Comparison of ENCODE assay signal across 18 mouse cellular contexts in the genomic region with DNA sequence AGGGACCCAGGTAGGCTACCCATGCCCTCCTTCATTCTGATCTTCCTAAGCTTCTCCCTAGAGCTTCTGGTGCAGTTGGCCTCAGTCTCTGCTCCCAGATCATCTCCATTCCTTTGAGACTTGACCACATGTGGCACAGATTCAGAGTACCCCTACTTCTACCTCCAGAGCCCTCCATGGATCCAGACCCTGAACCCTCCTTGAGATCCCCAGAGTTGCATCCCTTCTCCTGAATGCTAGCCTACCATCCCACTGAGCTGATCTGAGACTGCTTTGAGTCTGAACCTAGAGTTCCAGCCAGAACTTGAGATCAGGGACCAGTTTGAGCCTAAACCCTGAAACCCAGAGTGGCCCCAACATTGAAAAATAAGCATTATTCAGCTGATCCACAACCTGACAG. TPM values are rescaled to one million over a fixed set of nuclear protein-coding genes. Genes with fewer than 3 reads are reported as not detected.
A peak's percentile ranks its signal among the peaks of the same experiment; 100 is the strongest.
DNase-seq lines count a peak whose midpoint lies in the region; ATAC-seq and TF ChIP-seq lines count a peak whose summit lies in the region.
"Had no signal": no experiment of that assay in that cellular context is flagged by ENCODE, and none has a peak within 500 bp of the region (broad histone marks: within the 10 kb centered on the region; RNA-seq: fewer than 3 reads in every experiment).

No protein-coding gene starts in this region.

- peak; percentile 51 for DNase-seq in heart, adult 11 months
- no peak for DNase-seq in heart, postnatal 36 days
- DNase-seq in midbrain, postnatal 0 days (ENCODE audit: low spot score) = no peak
- no peak for DNase-seq in lung, postnatal 10 days
- DNase-seq: adrenal gland, adult 2 months; adrenal gland, postnatal 10 days; adrenal gland, postnatal 25 days; cerebellum, adult 11 months; cerebellum, adult 18-20 months; cerebellum, adult 8-10 months; cerebellum, adult 9-11 months; cerebellum, postnatal 36 days had no signal

- no peak overlapping the region for H3K4me3 ChIP-seq in midbrain, embryonic 13.5 days (replicated peaks)
- H3K4me3 ChIP-seq in midbrain, postnatal 0 days (ENCODE audit: low read depth, low read length) = no peak overlapping the region
- no peak overlapping the region for H3K4me3 ChIP-seq in midbrain, embryonic 15.5 days
- H3K4me3 ChIP-seq: embryonic facial prominence, embryonic 13.5 days; embryonic facial prominence, embryonic 15.5 days; erythroblast, embryonic 14.5 days had no signal

- ATAC-seq in midbrain, embryonic 13.5 days = 0 out of 2 replicates have a peak, but pooled peaks have one; percentile 25
- ATAC-seq in midbrain, postnatal 0 days (ENCODE audit: low FRiP score) = no peak
- ATAC-seq in midbrain, embryonic 15.5 days (replicated peaks) = 0 out of 2 replicates have a peak, but pooled peaks have one; percentile 13

- no peak overlapping the region for H3K9ac ChIP-seq in midbrain, embryonic 13.5 days (replicated peaks)
- H3K9ac ChIP-seq in midbrain, postnatal 0 days (replicated peaks; ENCODE audit: low read length, poor library complexity, severe bottlenecking) = no peak overlapping the region
- H3K9ac ChIP-seq in midbrain, embryonic 15.5 days = no peak overlapping the region
- H3K9ac ChIP-seq: embryonic facial prominence, embryonic 13.5 days; embryonic facial prominence, embryonic 15.5 days had no signal

- H3K4me2 ChIP-seq in midbrain, embryonic 13.5 days (replicated peaks) = no peak overlapping the region
- H3K4me2 ChIP-seq in midbrain, postnatal 0 days (ENCODE audit: low read depth, low read length, poor library complexity, severe bottlenecking) = no peak overlapping the region
- no peak overlapping the region for H3K4me2 ChIP-seq in midbrain, embryonic 15.5 days
- H3K4me2 ChIP-seq: embryonic facial prominence, embryonic 13.5 days; embryonic facial prominence, embryonic 15.5 days had no signal

- no peaks in the 10 kb centered on the region for H3K36me3 ChIP-seq in midbrain, embryonic 13.5 days
- no peaks in the 10 kb centered on the region for H3K36me3 ChIP-seq in midbrain, postnatal 0 days (ENCODE audit: insufficient read depth, low read length)
- no peaks in the 10 kb centered on the region for H3K36me3 ChIP-seq in midbrain, embryonic 15.5 days (replicated peaks)
- H3K36me3 ChIP-seq: embryonic facial prominence, embryonic 13.5 days; embryonic facial prominence, embryonic 15.5 days; forebrain, embryonic 10.5 days had no signal

- intact Hi-C loops in heart, postnatal 36 days (cut with DNase I) = no loop called here

- no peak overlapping the region for H3K27ac ChIP-seq in midbrain, embryonic 13.5 days
- no peak overlapping the region for H3K27ac ChIP-seq in midbrain, postnatal 0 days (ENCODE audit: low read depth, low read length)
- H3K27ac ChIP-seq in midbrain, embryonic 15.5 days = no peak overlapping the region
- H3K27ac ChIP-seq: embryonic facial prominence, embryonic 13.5 days; forebrain, embryonic 10.5 days had no signal

- TF ChIP-seq CTCF in midbrain, postnatal 0 days (IDR thresholded peaks at IDR 0.05) = no peak

- H3K27me3 ChIP-seq in midbrain, embryonic 13.5 days = no peaks in the 10 kb centered on the region
- H3K27me3 ChIP-seq in midbrain, postnatal 0 days (ENCODE audit: insufficient read depth, low read length) = no peaks in the 10 kb centered on the region
- H3K27me3 ChIP-seq in midbrain, embryonic 15.5 days (replicated peaks) = no peaks in the 10 kb centered on the region
- H3K27me3 ChIP-seq: embryonic facial prominence, embryonic 13.5 days; embryonic facial prominence, embryonic 15.5 days had no signal

- H3K9me3 ChIP-seq in midbrain, embryonic 13.5 days = no peaks in the 10 kb centered on the region
- no peaks in the 10 kb centered on the region for H3K9me3 ChIP-seq in midbrain, postnatal 0 days (ENCODE audit: low read length)
- no peaks in the 10 kb centered on the region for H3K9me3 ChIP-seq in midbrain, embryonic 15.5 days
- H3K9me3 ChIP-seq: embryonic facial prominence, embryonic 13.5 days; embryonic facial prominence, embryonic 15.5 days; forebrain, embryonic 10.5 days had no signal

- no peaks in the 10 kb centered on the region for H3K4me1 ChIP-seq in midbrain, embryonic 13.5 days (replicated peaks)
- H3K4me1 ChIP-seq in midbrain, postnatal 0 days (ENCODE audit: insufficient read depth, low read length) = no peaks in the 10 kb centered on the region
- no peaks in the 10 kb centered on the region for H3K4me1 ChIP-seq in midbrain, embryonic 15.5 days

RNA-seq across cellular contexts. Expression of gene 2610301B20Rik, which starts 15.1 kb away (rescaled TPM):
- total RNA-seq in heart, postnatal 36 days (2021) = 1 to 10 TPM; 6.6 to 8.3 TPM
- polyA plus RNA-seq in midbrain, embryonic 13.5 days (2015; fragmentation: Nextera tagmentation; extraction: Ambion mirVana) = 49.7 and 51.4 TPM in 2 replicates
- total RNA-seq in midbrain, postnatal 0 days (2014; rRNA removed) = 28.6 and 32.5 TPM in 2 replicates
- polyA plus RNA-seq in midbrain, postnatal 0 days (2015; fragmentation: Nextera tagmentation; extraction: Ambion mirVana) = 36.0 and 37.0 TPM in 2 replicates
- 47.6 and 47.7 TPM in 2 replicates for polyA plus RNA-seq in midbrain, embryonic 15.5 days (2015; fragmentation: Nextera tagmentation; extraction: Ambion mirVana)
